Mouse (Mus musculus) brain, adult 2 months (tissue): ENCODE measurements around the gene Ugt1a5.
"Not testable (repeated sequence)": the region's sequence is repeated elsewhere in the genome, so short reads cannot be mapped to it uniquely, and the experiment has no call there.

Source experiments
- DNase-seq: peaks from one replicate; pipeline ENCODE4 v3.0.0; 2011; ENCODE audit warnings: low read depth, low spot score

Gene Ugt1a5

DNA sequence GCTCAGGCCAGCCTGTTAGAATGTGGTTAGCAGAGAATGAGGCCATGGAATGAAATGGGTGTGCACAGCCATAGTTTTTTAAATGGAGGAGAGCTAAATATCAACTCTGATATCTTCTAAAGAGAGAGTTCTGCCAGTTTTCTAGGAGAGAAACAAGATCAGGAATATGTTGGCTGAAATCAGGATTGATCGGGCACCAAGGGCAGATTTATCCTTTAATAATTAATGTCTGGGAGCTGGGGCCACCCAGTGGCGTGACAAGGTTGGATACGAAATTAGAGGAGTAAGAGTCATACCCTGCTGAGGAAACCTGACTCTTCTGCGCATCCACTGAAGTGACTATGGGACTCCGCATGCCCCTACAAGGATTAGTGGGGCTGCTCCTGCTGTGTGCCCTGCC lies at the start of gene Ugt1a5:
Gene Ugt1a5 (plus strand): TSS at position 302 of the 400 bp plus-strand sequence.
- DNase-seq: no peak

DNA sequence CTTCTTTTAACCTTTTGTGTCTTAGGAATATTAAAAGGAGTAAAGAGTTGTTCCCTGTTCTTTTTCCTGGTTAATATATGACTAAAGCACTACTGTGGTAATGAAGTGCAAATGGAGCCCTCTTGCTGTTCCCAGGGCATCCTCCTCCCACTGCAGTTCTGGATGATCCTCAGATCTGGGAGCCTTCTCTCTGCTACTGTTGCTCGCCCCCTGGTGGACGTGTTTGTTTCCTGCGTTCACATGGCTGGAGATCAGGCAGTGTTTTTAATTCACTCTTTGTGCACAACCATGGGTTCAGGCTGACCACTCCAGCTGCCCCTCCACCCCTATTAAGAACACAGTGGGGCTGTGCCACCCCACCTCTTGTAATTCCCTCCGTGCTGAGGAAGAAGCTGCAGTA lies 45.3 kb upstream of the Ugt1a5 start:
- DNase-seq: not testable (repeated sequence)

DNA sequence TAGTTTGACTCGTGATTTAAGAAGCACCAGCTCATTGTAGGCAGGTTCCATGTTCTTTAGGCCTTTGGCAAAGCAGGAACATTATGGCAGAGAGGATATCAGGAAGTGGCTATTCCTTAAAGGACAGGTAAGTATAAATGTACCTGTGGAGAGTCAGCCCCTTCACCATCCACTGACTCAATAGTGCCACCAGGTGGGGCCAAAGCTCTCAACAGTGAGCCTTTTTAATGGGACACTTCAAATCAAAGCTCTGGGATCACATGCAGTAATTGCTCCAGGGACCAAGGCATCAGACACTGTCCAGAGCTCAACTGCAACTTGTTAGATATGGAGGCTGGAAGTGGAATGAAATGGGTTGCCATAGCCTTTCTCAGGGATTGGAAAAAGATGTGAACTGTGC lies 44.3 kb upstream of the Ugt1a5 start:
- not testable (repeated sequence) for DNase-seq

DNA sequence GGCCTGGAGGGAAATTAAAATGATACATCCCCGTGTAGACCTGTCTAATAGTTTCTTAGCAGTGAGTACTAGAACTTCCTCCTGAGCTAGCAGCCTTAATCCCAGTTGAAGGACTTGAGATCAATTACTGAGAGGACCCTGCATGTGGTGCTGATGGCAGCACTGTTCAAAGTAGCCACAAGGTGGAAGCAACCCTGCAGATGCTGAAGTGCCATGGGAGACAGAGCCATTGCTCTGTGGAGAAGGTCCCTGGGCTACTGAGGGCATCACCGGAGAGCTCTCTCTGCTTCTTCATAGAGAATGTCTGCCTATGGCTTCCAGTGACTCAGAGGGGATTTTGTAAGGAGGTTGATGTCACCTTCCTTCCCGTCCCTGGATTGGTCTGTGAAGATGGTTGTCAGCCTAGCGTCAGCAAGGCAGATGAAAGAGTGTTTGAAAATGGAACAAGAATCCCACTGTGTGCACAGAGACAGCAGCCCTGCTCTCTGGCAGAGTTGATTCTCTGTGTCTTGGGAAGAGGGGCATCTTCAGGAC lies 39.9 kb upstream of the Ugt1a5 start:
- DNase-seq: not testable (repeated sequence)

DNA sequence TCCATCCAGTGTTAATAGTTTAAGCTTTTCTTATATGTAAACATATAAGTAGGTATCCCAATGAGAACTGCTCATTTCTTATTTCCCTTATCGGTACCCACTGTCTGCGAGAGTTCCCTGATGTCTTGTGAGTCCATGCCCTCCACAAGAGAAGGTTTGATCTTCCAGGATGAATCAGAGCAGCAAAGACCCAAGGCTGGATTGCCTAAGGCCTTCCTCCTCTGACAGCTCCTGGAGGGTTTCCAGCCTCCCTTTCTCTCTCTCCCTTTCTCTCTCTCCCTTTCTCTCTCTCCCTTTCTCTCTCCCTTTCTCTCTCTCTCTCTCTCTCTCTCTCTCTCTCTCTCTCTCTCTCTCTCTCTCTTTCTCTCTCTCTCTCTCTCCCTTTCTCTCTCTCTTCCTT lies 36.7 kb upstream of the Ugt1a5 start:
- DNase-seq: not testable (repeated sequence)

DNA sequence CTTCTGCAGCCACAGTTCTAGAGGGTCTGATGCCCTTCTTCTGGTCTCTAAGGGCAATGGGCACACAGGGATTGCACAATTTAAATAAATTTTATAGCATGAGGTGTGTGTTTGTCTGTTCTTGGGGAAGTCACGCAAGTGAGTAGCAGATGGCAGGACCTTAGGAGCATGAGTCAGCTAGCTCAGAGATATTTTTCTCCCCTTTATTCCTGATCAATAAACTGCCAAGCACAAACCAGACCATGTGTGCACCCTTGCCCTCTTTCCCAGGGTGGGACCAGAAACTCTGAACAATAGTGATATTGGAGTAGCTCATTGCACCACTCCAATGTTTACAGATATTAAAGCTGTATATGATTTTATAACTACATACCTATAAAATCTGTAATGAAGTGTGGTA lies 35.6 kb upstream of the Ugt1a5 start:
- DNase-seq: not testable (repeated sequence)

DNA sequence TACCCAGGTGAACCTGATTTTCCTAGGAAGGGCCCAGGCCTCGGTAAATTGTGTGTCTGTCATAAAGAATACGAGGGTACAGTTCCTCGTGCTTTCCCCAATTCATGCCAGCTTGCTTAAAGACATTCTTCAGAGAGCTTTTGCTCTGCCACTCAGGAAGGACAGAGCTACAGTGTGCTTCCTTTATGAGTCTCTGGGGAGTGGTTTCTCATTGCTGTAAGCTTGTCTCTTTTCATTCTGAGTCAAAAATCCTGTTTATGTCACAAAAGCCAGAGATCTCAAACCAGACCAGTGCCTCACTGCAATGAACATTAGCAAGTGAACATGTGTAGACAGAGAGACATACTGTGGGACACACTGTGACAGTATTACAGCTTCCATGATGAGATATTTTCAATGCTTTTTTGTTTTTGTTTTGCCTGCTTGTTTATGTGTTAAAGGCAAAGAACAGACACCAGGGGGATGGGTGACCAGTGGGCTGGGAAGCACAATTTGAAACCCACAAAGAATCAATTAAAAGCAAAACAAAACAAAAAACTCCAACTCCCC lies 31.8 kb upstream of the Ugt1a5 start:
- no peak for DNase-seq

DNA sequence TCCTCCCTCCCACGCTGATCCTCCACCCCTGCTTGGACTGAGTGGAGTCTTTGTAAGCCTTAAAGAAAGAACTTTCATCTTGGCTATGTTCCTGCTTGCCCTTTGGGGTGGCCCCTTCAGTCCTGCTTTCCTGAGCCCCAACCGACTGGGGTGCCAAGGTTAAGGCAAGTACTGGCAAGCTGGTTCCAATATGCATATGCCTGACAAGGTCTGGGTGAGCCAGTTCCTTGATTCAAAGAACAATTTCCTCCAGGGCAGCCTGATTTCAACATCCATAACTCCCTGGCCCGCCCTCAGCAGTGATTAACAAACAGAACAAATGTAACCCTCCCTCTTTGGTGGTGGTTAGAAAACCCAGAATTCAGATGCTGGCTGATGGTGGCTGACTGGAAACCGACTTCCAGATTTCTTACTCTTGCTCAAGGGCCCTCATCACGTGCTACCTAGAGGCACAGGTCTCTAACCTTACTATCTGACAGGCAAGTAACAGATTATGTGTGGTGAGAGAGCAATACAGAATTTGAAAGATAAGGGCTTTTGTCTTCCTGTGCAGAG lies 31.3 kb upstream of the Ugt1a5 start, which contains the start of gene Ugt1a6a:
Gene Ugt1a6a (plus strand): TSS at position 353 of the 555 bp plus-strand sequence.
- DNase-seq: not testable (repeated sequence)

DNA sequence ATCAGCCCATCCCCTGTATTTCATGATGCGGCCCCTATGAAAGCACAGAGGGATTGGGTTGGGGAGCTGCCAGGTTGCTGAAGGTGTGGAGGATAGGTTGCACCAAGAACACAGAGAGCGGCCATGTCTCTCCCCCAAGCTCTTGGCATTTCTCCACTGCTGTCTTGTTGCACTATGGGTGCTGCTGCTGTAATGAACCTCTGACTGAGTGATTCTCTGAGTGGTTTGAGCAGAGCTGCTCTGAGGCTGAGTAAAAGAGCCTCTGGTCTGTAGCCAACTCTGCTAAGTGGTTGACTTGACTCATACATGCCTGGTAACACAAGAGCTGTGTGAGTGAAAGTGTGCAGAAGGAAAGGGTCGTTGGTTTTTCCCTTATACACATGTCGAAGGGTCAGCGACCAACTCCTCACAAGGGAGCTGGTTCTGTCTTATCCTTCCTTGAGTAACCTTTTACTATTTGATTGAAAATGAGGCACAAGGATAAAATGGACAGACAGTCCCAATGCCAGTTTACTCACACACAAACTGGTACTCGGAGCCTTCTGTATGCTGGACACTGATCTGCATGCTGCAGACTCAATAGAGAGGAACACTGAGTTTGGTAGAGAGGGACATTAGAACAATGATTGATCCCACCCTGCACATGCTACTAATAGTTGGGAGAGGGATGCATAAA lies 30.4 kb upstream of the Ugt1a5 start:
- DNase-seq: not testable (repeated sequence)

DNA sequence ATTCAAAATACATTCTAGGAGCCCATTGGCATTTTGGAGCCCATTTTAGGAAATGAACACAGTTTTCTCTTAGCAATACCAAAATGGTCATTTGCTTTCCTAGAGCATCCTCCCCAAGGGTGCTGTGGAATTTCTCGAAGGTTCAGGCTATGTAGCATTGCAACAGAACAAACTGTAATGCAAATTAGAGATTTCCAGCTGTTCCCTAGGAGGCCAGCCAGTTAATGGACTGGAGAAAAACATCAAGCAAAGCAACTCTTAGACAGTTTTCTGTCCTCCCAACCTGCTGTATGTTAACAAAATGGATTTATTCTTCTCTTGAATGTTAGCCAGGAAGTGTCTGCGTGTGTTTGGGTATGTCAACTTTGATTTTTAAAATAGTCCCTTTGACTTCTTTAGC lies 29.2 kb upstream of the Ugt1a5 start:
- DNase-seq: no peak

DNA sequence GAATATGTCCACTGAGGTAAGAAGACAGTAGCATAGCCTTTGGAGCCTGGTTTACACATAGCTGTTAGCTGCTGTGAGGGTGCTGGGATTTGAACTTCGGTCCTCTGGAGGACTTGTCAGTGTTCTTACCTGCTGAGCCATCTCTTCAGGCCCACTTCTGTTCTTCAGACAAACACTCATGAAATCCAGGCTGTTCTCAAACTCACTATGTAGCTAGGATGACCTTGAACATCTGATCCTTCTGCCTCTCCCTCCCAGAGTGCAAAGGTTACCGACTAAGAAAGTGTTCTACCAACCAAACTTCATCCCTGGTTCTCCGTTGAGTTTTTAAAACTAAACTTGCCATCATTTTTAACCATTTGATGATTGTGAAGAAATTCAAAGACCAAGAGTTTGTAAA lies 28.5 kb upstream of the Ugt1a5 start:
- no peak for DNase-seq

DNA sequence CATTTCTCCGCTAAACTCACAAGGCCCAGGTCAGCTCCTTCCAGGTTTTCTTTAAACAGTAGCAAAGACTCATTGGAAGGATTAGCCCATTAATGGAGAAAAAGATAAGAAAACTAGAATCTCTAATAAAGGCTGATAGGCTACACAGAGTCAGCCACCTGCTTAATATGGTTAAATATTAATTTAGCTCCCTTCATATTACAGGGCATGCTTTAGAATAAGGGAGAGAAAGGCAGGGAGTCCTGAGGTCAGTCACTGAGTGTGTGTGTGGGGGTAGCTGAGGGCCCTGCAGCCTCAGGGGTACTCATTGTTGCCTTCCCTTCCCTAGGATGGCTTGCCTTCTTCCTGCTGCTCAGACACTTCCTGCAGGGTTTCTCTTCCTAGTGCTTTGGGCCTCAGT lies 27.7 kb upstream of the Ugt1a5 start:
- no peak for DNase-seq

DNA sequence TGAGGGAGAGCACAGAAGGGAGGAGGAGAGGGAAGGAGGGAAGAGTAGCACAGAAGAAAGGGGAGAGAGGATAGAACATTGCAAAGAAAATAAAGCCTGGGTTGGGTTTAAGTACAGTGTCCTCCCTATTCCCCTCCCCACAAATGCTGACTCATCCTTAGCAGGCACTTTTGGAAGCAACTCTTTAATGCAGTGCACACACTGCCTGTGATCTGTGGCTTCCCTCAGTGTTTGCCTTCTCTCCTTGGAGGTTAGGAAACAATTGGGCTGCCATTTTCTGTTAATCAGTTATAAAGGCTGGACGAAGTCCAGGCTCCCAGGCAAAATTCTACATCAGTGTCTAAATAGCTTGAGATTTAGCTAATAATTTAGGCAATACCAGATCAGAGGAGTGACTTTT lies 25.3 kb upstream of the Ugt1a5 start:
- not testable (repeated sequence) for DNase-seq

DNA sequence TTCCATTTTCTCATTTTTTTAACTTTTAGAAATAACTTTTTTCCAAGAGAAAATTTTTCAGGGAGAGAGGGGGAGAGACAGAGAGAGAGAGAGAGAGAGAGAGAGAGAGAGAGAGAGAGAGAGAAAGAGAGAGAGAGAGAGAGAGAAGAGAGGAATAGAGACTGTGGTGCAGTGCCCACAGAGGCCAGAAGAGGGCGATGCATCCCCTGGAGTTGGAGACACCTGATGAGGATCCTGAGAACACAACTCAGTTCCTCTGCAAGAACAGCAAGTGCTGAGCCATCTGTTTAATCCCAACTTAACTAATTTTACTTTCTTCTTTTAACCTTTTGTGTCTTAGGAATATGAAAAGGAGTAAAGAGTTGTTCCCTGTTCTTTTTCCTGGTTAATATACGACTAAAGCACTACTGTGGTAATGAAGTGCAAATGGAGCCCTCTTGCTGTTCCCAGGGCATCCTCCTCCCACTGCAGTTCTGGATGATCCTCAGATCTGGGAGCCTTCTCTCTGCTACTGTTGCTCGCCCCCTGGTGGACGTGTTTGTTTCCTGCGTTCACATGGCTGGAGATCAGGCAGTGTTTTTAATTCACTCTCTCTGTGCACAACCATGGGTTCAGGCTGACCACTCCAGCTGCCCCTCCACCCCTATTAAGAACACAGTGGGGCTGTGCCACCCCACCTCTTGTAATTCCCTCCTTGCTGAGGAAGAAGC lies 21.7 kb upstream of the Ugt1a5 start:
- peak; percentile 58 for DNase-seq

DNA sequence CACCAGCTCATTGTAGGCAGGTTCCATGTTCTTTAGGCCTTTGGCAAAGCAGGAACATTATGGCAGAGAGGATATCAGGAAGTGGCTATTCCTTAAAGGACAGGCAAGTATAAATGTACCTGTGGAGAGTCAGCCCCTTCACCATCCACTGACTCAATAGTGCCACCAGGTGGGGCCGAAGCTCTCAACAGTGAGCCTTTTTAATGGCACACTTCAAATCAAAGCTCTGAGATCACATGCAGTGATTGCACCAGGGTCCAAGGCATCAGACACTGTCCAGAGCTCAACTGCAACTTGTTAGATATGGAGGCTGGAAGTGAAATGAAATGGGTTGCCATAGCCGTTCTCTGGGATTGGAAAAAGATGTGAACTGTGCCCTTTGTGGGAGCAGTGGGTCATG lies 20.5 kb upstream of the Ugt1a5 start:
- DNase-seq: not testable (repeated sequence)

DNA sequence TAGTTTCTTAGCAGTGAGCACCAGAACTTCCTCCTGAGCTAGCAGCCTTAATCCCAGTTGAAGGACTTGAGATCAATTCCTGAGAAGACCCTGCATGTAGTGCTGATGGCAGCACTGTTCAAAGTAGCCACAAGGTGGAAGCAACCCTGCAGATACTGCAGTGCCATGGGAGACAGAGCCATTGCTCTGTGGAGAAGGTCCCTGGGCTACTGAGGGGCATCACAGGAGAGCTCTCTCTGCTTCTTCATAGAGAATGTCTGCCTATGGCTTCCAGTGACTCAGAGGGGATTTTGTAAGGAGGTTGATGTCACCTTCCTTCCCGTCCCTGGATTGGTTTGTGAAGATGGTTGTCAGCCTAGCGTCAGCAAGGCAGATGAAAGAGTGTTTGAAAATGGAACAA lies 15.7 kb upstream of the Ugt1a5 start:
- DNase-seq: not testable (repeated sequence)

DNA sequence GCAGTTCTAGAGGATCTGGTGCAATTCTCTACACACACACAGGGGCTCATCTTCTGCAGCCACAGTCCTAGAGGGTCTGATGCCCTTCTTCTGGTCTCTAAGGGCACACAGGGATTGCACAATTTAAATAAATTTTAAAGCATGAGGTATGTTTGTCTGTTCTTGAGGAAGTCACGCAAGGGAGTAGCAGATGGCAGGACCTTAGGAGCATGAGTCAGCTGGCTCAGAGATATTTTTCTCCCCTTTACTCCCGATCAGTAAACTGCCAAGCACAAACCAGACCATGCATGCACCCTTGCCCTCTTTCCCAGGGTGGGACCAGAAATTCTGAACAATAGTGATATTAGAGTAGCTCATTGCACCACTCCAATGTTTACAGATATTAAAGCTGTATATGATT lies 7.4 kb upstream of the Ugt1a5 start:
- DNase-seq: peak; percentile 60

DNA sequence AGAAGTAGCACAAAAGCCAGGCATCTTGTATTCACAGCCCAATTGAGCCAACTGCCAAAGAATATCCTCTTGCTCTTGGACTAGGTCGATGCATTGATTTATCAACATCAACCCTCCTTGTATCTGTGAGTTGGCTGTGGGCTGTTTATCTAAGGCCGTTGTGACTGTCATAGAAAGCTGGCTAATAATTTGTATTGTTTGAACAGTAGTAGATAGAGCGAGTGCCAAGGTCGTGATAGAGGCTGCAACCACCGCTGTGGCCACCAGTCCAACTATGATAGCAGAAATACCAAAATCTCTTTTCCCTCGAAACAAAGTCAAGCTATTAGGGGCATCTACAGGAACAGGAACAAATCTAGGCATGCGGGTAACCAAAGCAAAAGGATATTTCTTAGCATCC lies 6.4 kb downstream of the Ugt1a5 start:
- not testable (repeated sequence) for DNase-seq

DNA sequence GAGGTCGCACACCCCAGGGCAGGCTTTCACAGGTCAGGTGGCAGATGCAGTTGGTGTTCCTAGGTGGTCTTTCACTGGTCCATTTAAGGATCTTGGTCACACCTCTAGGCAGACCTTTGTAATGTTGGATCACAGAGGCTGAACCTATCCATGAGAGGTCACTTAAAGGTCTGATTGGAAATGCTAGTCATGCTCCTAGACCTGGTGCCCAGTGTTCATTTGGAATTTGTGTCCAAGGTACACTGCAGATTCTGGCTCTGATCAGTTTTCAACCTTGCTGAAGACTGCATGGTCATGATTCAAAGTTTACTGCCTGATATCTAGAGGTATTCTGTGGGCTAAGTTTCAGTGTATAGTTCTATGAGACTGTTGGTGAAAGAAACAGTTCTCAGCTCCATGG lies 13.8 kb downstream of the Ugt1a5 start:
- no peak for DNase-seq

DNA sequence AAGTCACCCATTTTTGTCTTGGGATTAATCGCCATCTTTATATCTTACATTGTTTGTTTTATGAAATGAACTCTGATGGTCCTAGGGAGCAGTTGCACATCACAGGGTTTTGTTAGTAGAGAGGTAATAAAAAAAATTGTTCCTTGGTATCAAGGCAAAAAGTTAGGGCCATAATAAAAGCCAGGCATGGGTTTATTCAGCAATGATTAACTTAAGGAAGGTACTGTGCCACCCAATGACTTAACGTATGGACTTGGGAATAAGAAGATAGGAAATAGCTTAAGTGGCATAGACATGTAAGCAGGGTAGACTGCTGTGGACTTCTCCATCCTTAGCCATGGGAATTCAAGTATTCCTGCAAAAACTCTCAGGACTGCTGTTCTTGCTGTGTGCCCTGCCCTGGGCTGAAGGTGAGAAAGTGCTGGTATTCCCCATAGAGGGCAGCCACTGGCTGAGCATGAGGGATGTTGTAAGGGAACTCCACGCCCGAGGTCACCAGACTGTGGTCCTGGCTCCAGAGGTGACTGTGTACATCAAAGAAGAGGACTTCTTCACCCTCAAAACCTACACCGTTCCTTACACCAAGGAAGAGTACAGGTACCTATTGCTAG lies 20.6 kb downstream of the Ugt1a5 start:
- DNase-seq: no peak

DNA sequence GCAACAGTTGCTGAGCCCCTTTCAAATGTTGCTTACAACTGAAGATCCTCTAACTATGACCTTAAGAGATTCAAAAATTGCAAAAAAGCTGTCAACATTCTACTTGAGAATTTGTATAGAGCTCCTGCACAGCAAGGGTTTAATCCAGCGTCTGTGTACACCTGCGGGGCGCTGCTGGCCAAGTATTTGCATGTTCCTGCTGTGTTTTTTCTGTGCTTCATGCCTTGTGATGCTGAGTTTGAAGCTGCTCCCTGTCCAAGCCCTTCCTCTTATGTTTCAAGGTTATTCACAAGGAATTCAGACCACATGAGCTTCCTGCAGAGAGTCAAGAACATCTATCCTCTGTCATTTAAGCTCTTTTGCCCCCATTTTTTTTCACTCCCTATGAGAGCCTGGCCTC lies 26.3 kb downstream of the Ugt1a5 start:
- no peak for DNase-seq

DNA sequence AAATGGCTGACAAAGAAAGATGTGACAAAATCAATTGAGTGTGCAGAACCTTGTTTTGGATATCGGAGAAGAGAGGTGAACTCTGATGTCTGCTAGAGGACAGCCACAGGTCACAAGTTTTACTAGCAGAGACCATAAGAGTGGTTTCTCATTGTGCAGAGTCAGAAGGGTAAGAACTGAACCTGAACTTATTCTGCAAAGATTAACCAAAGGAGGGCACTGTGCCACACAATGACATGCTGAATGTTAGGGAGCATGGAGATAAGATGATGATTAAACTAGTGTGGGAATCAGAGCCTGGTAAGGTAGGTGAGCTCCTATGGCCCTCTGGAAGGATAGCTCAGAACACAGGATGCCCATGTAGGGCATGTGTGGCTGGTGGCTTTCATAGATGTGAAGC lies 29.9 kb downstream of the Ugt1a5 start:
- DNase-seq: no peak
